Mouse (Mus musculus): ENCODE data around the gene Cnr2.
A peak's percentile ranks its signal among the peaks of the same experiment; 100 is the strongest.
"Not testable (repeated sequence)": the region's sequence is repeated elsewhere in the genome, so short reads cannot be mapped to it uniquely, and the experiment has no call there.

The Cnr2 gene

DNA sequence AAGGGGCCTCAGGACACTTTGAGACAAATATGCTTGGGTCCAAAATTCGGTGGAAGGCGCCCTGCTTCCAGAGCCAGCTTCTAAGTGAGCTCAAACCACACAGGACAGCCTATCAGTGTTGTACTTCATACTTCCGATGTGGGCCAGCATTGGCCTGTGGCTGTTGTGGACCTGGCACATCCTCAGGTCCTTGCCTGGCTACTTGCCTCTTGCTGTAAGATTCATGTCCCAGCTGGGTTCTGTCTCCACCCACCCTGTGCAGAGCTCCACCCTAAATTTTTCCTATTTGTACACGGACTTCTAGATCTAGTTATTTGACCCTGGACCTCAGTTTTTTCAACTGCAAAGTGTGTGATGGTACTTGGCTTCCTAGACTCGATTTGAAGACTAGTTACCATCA is 40.3 kb downstream of the Cnr2 start:
- no peak for DNase-seq (ENCODE audit: low read depth)

DNA sequence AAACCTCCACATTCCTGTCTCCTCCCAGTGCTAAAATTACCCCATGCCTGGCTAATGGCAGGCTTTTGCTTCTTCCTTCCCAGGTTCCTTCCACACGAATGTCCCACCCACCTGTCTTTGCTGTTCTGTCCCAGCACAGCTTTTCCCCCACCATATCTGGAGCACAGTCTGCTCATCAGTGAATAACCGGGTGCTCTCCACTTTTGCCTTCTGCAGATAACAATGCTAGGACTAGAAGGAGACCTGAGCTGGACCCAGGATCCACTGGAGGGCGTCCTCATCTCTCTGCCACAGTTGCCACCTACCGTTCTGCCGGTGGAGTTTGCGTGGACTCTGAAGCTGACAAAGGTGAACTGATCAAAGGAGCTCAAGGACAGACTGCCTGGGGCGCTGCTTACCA is 43.7 kb downstream of the Cnr2 start:
- no peak for DNase-seq (ENCODE audit: low read depth)

DNA sequence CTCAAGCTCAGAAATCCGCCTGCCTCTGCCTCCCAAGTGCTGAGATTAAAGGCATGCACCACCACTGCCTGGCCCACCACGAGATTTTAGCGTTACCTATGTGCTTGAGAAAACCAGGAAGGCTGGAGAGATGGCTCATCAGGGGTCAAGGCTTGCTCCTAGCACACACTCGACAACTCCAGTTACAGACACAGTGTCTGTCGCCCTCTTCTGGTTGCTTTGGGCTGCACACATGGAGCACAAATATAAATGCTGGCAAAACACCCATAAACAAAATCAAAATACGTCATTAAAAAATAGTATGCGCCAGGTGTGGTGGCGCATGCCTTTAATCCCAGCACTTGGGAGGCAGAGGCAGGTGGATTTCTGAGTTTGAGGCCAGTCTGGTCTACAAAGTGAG is 45.8 kb downstream of the Cnr2 start:
- DNase-seq (ENCODE audit: low read depth), result not testable (repeated sequence)

DNA sequence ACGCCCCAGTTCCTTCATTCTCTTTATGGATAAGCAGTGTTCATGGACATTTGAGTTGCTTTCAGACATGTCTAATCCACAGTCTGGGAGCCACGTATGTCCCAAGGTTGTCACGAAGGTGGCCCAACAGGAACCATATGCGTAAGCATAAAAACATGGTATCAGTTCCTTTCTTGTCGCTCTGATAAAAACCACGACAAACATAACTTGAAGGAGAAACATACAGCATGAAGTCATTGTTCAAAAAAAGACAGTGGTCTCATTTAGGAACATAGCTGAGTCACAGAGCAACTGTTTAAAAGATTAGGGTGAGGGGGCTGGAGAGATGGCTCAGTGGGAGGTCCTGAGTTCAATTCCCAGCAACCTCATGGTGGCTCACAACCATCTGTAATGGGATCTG is 47.0 kb downstream of the Cnr2 start:
- no peak for DNase-seq (ENCODE audit: low read depth)

DNA sequence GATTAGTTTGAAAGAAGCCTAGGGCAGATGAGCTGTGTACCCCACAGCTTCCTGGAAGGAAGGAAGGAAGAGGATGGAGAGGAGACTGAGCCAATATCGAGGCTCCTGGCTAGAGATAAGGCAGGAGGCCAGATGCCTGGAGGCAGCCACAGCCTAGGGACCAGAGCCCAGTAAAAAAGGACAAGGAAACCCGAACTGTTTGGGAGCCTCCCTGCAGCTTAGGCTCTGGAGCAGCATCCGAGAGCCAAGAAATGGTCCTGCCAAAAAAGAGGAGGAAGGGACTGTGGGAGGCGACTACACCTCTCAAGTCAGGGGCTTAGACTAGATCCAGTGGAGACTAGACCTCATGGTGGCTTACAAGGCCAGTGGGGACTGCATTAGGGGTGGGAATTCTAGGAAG is 48.2 kb downstream of the Cnr2 start:
- no peak for DNase-seq (ENCODE audit: low read depth)

GRCm38 (mm10) chr4:135945706-135946105 is 50.5 kb downstream of the Cnr2 start:
- no peak for DNase-seq (ENCODE audit: low read depth)

DNA sequence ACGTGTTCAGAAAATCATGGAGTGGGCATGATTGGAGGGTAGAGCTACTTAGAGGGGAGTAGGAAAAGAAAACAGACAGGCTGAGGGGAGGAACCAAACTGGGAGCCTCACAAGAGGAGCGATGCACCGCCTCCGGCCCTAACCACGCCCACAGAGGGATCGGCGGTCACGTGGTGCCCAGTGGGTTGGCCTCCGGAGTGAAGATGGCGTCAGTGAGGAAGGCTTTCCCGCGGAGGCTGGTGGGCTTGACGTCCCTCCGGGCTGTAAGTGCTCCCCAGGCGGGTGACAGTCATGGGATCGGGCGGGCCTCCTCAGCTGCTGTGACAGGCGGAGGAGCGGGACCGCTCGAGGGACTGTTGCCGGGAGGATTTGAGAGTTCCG is 51.1 kb downstream of the Cnr2 start, which contains the start of gene Hmgcl:
Gene Hmgcl, plus strand, starts transcription at position 171 of the 381 bp plus-strand sequence.
- peak; percentile 76 for DNase-seq (ENCODE audit: low read depth)

DNA sequence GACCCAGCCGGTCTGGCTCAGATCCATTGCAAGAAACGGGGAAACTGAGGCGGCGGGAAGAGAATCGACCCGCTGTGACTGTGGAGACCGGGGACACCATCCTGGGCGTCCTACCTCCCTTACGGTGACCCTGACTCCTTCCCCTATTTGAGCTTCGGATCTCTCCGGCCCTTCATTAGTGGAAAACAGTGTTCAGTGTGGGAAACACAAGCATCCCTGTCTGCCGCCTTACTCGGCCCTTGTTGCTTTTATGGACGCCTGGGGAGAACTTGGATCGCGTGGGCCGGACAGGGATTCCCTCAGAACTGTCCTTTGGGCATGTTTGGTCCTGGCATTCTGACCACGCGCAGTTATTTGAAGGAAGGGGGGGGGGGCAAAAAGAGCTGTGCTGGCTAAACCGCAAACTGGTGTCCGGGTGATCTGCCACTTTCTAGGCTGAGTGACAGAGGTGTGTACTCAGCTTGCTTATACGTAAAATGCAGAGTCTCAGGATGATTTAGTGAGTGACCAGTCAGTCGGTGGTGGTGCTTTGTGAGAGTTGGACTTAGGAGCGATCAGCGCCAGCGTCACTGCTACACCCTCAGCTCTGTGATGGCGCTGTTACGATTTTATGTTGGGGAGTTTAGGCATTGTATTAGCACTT is 51.6 kb downstream of the Cnr2 start:
- DNase-seq (ENCODE audit: low read depth), result no peak

GRCm38 (mm10) chr4:135948142-135948541 is 52.9 kb downstream of the Cnr2 start:
- no peak for DNase-seq (ENCODE audit: low read depth)

GRCm38 (mm10) chr4:135949475-135949874 is 54.3 kb downstream of the Cnr2 start:
- no peak for DNase-seq (ENCODE audit: low read depth)

DNA sequence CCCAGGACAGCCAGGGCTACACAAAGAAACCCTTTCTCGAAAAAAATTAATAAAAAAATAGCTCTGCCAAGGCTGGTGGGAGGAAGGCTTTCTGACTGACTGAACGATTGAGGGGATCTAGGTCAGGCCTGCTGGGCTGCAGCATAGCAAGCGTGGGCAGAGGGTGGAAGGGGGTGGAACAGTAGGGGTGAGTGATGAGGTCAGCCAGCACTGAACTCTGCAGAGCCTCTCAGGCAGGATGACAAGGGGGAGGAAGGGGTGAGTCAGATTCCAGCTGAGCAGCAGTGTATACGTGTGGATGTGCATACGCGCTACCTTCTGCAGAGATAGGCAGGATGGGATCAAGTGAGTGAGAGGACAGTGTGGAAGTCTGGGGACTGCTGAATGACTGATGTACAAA is 54.7 kb downstream of the Cnr2 start:
- DNase-seq (ENCODE audit: low read depth), result no peak

- no peak for DNase-seq (ENCODE audit: low read depth)
These were observed 55.2 kb downstream of the Cnr2 start for GRCm38 (mm10) chr4:135950365-135950764.

DNA sequence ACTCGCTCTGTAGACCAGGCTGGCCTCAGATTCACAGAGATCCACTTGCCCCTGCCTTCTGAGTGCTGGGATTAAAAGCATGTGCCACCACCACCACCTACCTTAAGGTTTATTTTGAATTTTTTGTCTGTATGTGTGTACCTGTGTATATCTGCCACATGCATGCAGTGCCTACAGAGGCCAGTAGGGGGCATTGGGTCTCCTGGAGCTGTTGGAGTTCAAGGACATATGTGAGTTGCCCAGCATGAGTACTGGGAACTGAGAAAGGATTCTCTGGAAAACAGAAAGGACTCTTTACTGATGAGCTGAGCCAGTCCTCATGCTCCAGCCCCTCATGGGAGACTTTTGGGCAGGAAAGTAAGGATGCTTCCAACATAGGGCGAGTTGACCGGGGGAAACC is 56.3 kb downstream of the Cnr2 start:
- DNase-seq (ENCODE audit: low read depth), result no peak

- DNase-seq (ENCODE audit: low read depth), result no peak
These were observed 58.0 kb downstream of the Cnr2 start for GRCm38 (mm10) chr4:135953179-135953578.

- no peak for DNase-seq (ENCODE audit: low read depth)
These were observed 59.0 kb downstream of the Cnr2 start for GRCm38 (mm10) chr4:135954241-135954640.

GRCm38 (mm10) chr4:135955886-135956285 is 60.7 kb downstream of the Cnr2 start:
- no peak for DNase-seq (ENCODE audit: low read depth)

- no peak for DNase-seq (ENCODE audit: low read depth)
These were observed 63.2 kb downstream of the Cnr2 start for GRCm38 (mm10) chr4:135958354-135958753.

GRCm38 (mm10) chr4:135960717-135961116 is 65.5 kb downstream of the Cnr2 start:
- DNase-seq (ENCODE audit: low read depth), result no peak

- no peak for DNase-seq (ENCODE audit: low read depth)
These were observed 66.5 kb downstream of the Cnr2 start for GRCm38 (mm10) chr4:135961709-135962108.

DNA sequence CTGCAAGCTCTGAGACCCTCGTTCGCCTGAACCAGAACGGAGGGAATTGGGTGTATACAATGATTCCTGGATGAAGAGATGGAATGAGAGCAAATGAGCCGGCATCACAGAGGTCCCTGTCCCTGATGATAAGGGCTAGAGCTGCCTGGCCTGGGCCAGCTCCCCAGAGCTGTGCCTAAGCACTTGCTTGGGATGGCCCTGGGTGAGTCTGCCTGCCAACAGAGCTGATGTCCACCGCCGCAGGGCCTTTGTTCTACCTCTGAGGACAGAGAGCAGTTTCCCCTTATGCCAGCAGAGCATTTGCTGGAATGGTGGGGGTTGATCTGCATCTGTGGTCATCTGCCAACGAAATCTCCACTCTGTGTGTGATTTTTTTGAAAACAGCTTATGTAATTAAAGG is 67.0 kb downstream of the Cnr2 start:
- DNase-seq (ENCODE audit: low read depth), result no peak

DNA sequence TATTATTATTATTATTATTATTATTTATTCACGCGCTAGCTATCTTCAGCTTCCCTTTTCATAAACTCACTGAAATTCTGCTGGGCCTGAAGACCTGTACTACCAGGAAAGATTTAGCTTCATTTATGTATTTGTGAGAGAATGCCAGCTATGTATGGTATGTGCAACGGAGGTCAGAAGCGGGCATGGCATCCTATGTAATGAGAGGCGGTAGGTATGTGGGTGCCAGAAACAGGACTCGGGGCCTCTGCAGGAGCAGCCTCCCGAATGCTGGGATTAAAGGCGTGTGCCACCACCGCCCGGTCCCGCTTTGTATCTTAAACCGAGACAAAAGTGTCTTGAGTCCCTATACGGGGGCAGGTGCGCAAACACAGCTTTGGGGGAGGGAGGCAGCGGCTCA is 67.8 kb downstream of the Cnr2 start:
- DNase-seq (ENCODE audit: low read depth), result no peak

DNA sequence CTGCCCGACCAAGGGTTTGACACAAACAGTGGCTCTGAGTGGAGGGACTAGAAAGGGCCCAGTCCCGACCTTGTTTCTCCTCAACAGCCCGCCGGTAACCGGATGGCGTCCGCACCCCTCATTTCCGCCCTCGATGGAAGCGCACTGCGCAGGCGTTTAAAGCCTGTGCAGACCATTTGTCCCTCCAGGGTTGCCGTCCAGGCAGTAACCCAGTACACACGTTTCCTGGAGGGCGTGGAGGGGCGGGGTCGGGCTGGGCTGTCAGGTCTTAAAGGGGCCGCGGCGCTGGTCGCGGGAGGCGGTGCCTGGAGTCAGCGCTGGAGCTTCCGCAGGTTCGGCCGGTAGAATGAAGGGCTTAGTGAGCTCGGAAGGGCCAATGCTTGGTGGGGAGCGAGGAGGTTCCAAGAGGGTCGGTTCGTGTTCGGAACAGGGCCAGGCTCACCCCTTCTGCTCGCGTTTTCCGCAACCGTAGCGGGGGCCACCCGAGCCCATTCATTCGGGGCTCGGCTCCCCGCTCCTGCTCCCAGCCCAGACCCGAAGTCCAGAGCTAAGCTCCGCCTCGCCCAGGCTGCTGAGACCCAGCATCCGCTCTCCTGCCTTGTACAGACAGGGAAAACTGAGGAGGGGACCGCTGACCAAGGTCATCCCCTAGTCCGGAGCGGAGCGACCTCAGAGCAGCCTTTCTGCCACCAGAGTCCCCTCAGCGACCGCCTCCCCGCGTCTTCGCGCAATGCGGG is 68.4 kb downstream of the Cnr2 start, which contains the start of gene Gale:
Gene Gale, plus strand, starts transcription at position 271 of the 737 bp plus-strand sequence.
- DNase-seq (ENCODE audit: low read depth), result peak; percentile 91

DNA sequence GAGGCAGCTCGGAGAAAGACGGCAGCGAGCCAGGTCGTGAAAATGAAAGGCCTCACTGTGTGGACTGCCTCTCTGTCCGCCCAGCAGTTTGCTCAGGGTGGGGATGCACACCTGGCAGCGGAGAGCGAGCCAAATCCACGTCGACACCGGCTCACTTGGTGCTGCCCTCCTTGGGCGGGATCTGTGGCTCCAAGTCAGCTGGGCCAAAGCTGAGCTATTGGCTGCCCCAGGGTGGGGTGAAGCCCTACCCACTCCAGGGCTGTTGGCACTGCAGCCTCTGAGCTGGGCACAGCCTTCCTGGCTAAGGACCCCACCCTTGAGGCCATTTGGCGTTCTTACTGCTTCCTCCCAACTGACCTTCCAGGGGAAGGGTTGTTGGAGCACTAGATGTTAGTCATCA is 69.2 kb downstream of the Cnr2 start:
- peak; percentile 75 for DNase-seq (ENCODE audit: low read depth)

DNA sequence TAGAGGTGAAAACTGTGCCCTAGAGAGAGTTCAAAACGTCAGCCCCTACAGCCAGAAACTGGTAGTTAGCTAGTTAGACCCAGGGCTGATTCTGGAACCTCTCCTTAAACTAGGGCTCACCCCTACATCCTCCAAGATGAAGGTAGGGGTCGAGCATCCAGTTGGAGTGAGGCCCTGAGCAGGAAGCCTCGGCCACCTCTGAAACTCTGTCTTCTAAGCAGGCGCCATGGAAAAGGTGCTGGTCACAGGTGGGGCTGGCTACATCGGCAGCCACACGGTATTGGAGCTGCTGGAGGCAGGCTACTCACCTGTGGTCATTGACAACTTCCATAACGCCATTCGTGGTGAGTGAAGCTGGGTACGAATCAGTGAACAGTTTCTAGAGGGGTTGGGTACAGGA is 69.9 kb downstream of the Cnr2 start:
- no peak for DNase-seq (ENCODE audit: low read depth)
